Mouse (Mus musculus) spleen, adult 18-20 months (tissue): Measurements from ENCODE around the gene Aqp1.

Experiments used
- DNase-seq, 2 experiments: peaks; one replicate each; pipeline ENCODE4 v3.0.0; 2022; ENCODE audit warnings: mixed read lengths in 2 of 2

The Aqp1 gene

GRCm38 (mm10) chr6:55335989-55336514 lies at the start of gene Aqp1:
Gene Aqp1 (plus strand): TSS chr6:55336432.
- DNase-seq = no peak

GRCm38 (mm10) chr6:55288007-55288602 lies 48.1 kb upstream of the Aqp1 start:
- DNase-seq = no peak

GRCm38 (mm10) chr6:55294549-55295131 lies 41.6 kb upstream of the Aqp1 start:
- no peak for DNase-seq

- no peak for DNase-seq
These were observed 40.9 kb upstream of the Aqp1 start for GRCm38 (mm10) chr6:55295325-55295724.

GRCm38 (mm10) chr6:55299482-55299881 lies 36.8 kb upstream of the Aqp1 start:
- DNase-seq = no peak

- no peak for DNase-seq
These were observed 36.3 kb upstream of the Aqp1 start for GRCm38 (mm10) chr6:55299917-55300316.

- no peak for DNase-seq
These were observed 35.5 kb upstream of the Aqp1 start for GRCm38 (mm10) chr6:55300704-55301103.

GRCm38 (mm10) chr6:55310179-55310578 lies 26.1 kb upstream of the Aqp1 start:
- no peak for DNase-seq

GRCm38 (mm10) chr6:55311962-55312361 lies 24.3 kb upstream of the Aqp1 start:
- DNase-seq = no peak

- DNase-seq = no peak
These were observed 22.3 kb upstream of the Aqp1 start for GRCm38 (mm10) chr6:55313893-55314292.

- DNase-seq = no peak
These were observed 21.6 kb upstream of the Aqp1 start for GRCm38 (mm10) chr6:55314628-55315027.

- DNase-seq = no peak
These were observed 17.6 kb upstream of the Aqp1 start for GRCm38 (mm10) chr6:55318597-55318996.

- DNase-seq = no peak
These were observed 16.4 kb upstream of the Aqp1 start for GRCm38 (mm10) chr6:55319585-55320551.

GRCm38 (mm10) chr6:55320894-55321293 lies 15.3 kb upstream of the Aqp1 start:
- DNase-seq = no peak

- DNase-seq = no peak
These were observed 14.7 kb upstream of the Aqp1 start for GRCm38 (mm10) chr6:55321518-55321917.

GRCm38 (mm10) chr6:55322980-55323379 lies 13.3 kb upstream of the Aqp1 start:
- DNase-seq = no peak

- no peak for DNase-seq
These were observed 12.2 kb upstream of the Aqp1 start for GRCm38 (mm10) chr6:55323908-55324634.

- DNase-seq = no peak
These were observed 11.4 kb upstream of the Aqp1 start for GRCm38 (mm10) chr6:55324785-55325184.

- DNase-seq = no peak
These were observed 9.9 kb upstream of the Aqp1 start for GRCm38 (mm10) chr6:55326299-55326698.

GRCm38 (mm10) chr6:55327326-55327725 lies 8.9 kb upstream of the Aqp1 start:
- no peak for DNase-seq

- DNase-seq = no peak
These were observed 8.1 kb upstream of the Aqp1 start for GRCm38 (mm10) chr6:55328179-55328578.

- DNase-seq = no peak
These were observed 4.9 kb upstream of the Aqp1 start for GRCm38 (mm10) chr6:55331315-55331714.
